ENCODE assay signal across 10 mouse cellular contexts in genomic region chr9:45022800-45023199, GRCm38 (mm10). TPM values are rescaled to one million over a fixed set of nuclear protein-coding genes. Genes with fewer than 3 reads are reported as not detected.
DNase-seq lines count a peak whose midpoint lies in the region; TF ChIP-seq lines count a peak whose summit lies in the region.
"Had no signal": no experiment of that assay in that cellular context is flagged by ENCODE, and none has a peak within 500 bp of the region (broad histone marks: within the 10 kb centered on the region; RNA-seq: fewer than 3 reads in every experiment).

No protein-coding gene starts in this region.

- H3K4me3 ChIP-seq in gastrocnemius, adult 2 months: no peak overlapping the region
- H3K4me3 ChIP-seq in cortical plate, adult 2 months (ENCODE audit: insufficient read depth, low read length): no peak overlapping the region
- H3K4me3 ChIP-seq: limb, embryonic 15.5 days; stomach, embryonic 15.5 days had no signal

- H3K4me1 ChIP-seq in cortical plate, adult 2 months (ENCODE audit: control insufficient read depth, insufficient read depth, low read length): no peaks in the 10 kb centered on the region
- H3K4me1 ChIP-seq: stomach, embryonic 15.5 days had no signal

- peak; percentile 86 for TF ChIP-seq CTCF in gastrocnemius, adult 2 months (IDR thresholded peaks at IDR 0.05)
- TF ChIP-seq CTCF in cortical plate, adult 2 months (IDR thresholded peaks at IDR 0.05; ENCODE audit: extremely low read depth, insufficient read depth, low read length): peak; percentile 85

- intact Hi-C loops in gastrocnemius, adult 2 months (cut with DNase I): loop anchor here (5.0 kb wide), 1 partner anchor 110 kb away; no protein-coding TSS in a partner anchor

- DNase-seq in gastrocnemius, adult 2 months: no peak
- no peak for DNase-seq in gastrocnemius, postnatal 25 days
- peak; percentile 77 for DNase-seq in 3T3-L1 (ENCODE audit: low read depth, low spot score)
- DNase-seq in R1 (ENCODE audit: low read depth, low spot score): peak; percentile 76
- peak; percentile 73 for DNase-seq in kidney, postnatal 14 days
- DNase-seq in lung, postnatal 10 days: peak; percentile 68
- DNase-seq in telencephalon, adult 2 months (ENCODE audit: low read depth, low spot score): peak; percentile 48

- no peak overlapping the region for H3K27ac ChIP-seq in gastrocnemius, adult 2 months
- no peak overlapping the region for H3K27ac ChIP-seq in cortical plate, adult 2 months (ENCODE audit: insufficient read depth, low read length)
- H3K27ac ChIP-seq: limb, embryonic 15.5 days; stomach, embryonic 15.5 days had no signal

- no peak for TF ChIP-seq POLR2A in cortical plate, adult 2 months (IDR thresholded peaks at IDR 0.05; ENCODE audit: extremely low read depth, insufficient read depth, low read length)

RNA-seq across cellular contexts. Expression of gene Cd3e, which starts 13.4 kb away (rescaled TPM):
- not detected for total RNA-seq in gastrocnemius, adult 2 months (2021)
- total RNA-seq in gastrocnemius, postnatal 25 days (2021): under 1 TPM in 1 of 2 experiments, not detected in 1; 0.43 TPM
- 0.08 TPM in 1 of 2 replicates, not detected in the other for polyA plus RNA-seq in cortical plate, adult 2 months (2012; rRNA removed)

RNA-seq across cellular contexts. Expression of gene Mpzl2, which starts 16.8 kb away (rescaled TPM):
- under 1 TPM; 0.31 TPM for total RNA-seq in gastrocnemius, adult 2 months (2021)
- under 1 TPM; 0.19 to 0.41 TPM for total RNA-seq in gastrocnemius, postnatal 25 days (2021)
- 1.4 and 2.3 TPM in 2 replicates for polyA plus RNA-seq in cortical plate, adult 2 months (2012; rRNA removed)

RNA-seq across cellular contexts. Expression of gene Mpzl3, which starts 32.2 kb away (rescaled TPM):
- 1 to 10 TPM; 1.7 to 2.0 TPM for total RNA-seq in gastrocnemius, adult 2 months (2021)
- 1 to 10 TPM; 1.2 to 1.5 TPM for total RNA-seq in gastrocnemius, postnatal 25 days (2021)
- 3.0 and 3.1 TPM in 2 replicates for polyA plus RNA-seq in cortical plate, adult 2 months (2012; rRNA removed)

RNA-seq across cellular contexts. Expression of gene Cd3d, which starts 41.2 kb away (rescaled TPM):
- not detected for total RNA-seq in gastrocnemius, adult 2 months (2021)
- total RNA-seq in gastrocnemius, postnatal 25 days (2021): not detected
- polyA plus RNA-seq in cortical plate, adult 2 months (2012; rRNA removed): 0.06 TPM in 1 of 2 replicates, not detected in the other

RNA-seq across cellular contexts. Expression of gene Cd3g, which starts 42.6 kb away (rescaled TPM):
- total RNA-seq in gastrocnemius, adult 2 months (2021): not detected
- total RNA-seq in gastrocnemius, postnatal 25 days (2021): under 1 TPM in 1 of 2 experiments, not detected in 1; 0.54 TPM
- not detected in 2 replicates for polyA plus RNA-seq in cortical plate, adult 2 months (2012; rRNA removed)

Comparison
In these comparisons a context has a peak if more than half of its experiments do, and no peak if none do; other contexts are left out.
1. DNase-seq: peak in 3T3-L1 (single experiment), R1 (single experiment), kidney, postnatal 14 days (single experiment), lung, postnatal 10 days (single experiment) and telencephalon, adult 2 months (single experiment); none in gastrocnemius, adult 2 months (single experiment) and gastrocnemius, postnatal 25 days (single experiment).